Mouse (Mus musculus): ENCODE measurements at regions not wholly inside any gene's neighbourhood (a gene's known extent, or its start where the extent isn't known, plus 50 kb on each side); places are given as distances from the start of the nearest gene placed in this dataset.

GRCm38 (mm10) chr9:95282996-95283395, 123.5 kb downstream of the Chst2 start:
- intact Hi-C loops (cut with DNase I) = no loop called here
- H3K4me3 ChIP-seq = no peak overlapping the region
- no peak for DNase-seq (ENCODE audit: extremely low spot score in 1 of 2, low spot score in 2 of 2)
- no peak for TF ChIP-seq CTCF (IDR thresholded peaks at IDR 0.05)
- no peak overlapping the region for H3K27ac ChIP-seq

GRCm38 (mm10) chr9:95282502-95282901, 124.0 kb downstream of the Chst2 start:
- TF ChIP-seq CTCF (IDR thresholded peaks at IDR 0.05) = no peak
- no peak overlapping the region for H3K27ac ChIP-seq
- no peak for DNase-seq (ENCODE audit: extremely low spot score in 1 of 2, low spot score in 2 of 2)
- H3K4me3 ChIP-seq = no peak overlapping the region
- intact Hi-C loops (cut with DNase I) = no loop called here
